Mouse (Mus musculus) adrenal gland, adult 8-10 months (tissue): ENCODE measurements around the gene Arpc4. TPM values are rescaled to one million over a fixed set of nuclear protein-coding genes. Genes with fewer than 3 reads are reported as not detected.

Experiments
- microRNA-seq, 2 experiments: library from miRNA; unstranded; fragments of <30 nt; microRNA quantifications; one replicate each; pipeline ENCODE4 v1.2.0; 2022
- total RNA-seq, 4 experiments: library from RNA; stranded (reverse); gene quantifications; 2 replicates each; pipeline ENCODE4 v1.2.4; 2022

Arpc4 gene
- total RNA-seq, 4 experiments from 2014 or later, result 199 to 228 (median 204) TPM

Small RNAs within 50 kb of the gene (microRNA-seq; reads per million reads assigned to microRNA genes)
- 0 reads per million in 2 experiments for gene Gm24387

Other genes with a start within 250 kb of the Arpc4 start
- gene Lhfpl4, start 182.7 kb upstream of the Arpc4 start, total RNA-seq, result 1 to 10 TPM; 5.2 to 8.5 (median 6.6) TPM
- 10 to 100 TPM; 19.6 to 24.8 (median 23.1) TPM for gene Mtmr14, start 140.3 kb upstream of the Arpc4 start, total RNA-seq
- 1 to 10 TPM; 4.4 to 8.6 (median 5.8) TPM for gene Cpne9, start 95.8 kb upstream of the Arpc4 start, total RNA-seq
- gene Brpf1, start 71.0 kb upstream of the Arpc4 start, total RNA-seq, result 10 to 100 TPM; 19.5 to 32.3 (median 29.5) TPM
- 10 to 100 TPM; 14.4 to 21.7 (median 17.1) TPM for gene Ogg1, start 51.1 kb upstream of the Arpc4 start, total RNA-seq
- gene Camk1, start 34.1 kb upstream of the Arpc4 start, total RNA-seq, result 10 to 100 TPM; 50.1 to 74.6 (median 64.6) TPM
- gene Tada3, start 232 bp upstream of the Arpc4 start, total RNA-seq, result 10 to 100 TPM; 39.3 to 47.1 (median 43.4) TPM
- gene Ttll3, start 11.1 kb downstream of the Arpc4 start, total RNA-seq, result 1 to 10 TPM; 2.6 to 7.4 (median 3.9) TPM
- 10 to 100 TPM in 3 of 4 experiments, 1 to 10 TPM in 1; 7.6 to 13.8 (median 11.6) TPM for gene Rpusd3, start 41.2 kb downstream of the Arpc4 start, total RNA-seq
- gene Cidec, start 57.6 kb downstream of the Arpc4 start, total RNA-seq, result 100 to 1,000 TPM; 185 to 405 (median 283) TPM
- gene Jagn1, start 64.5 kb downstream of the Arpc4 start, total RNA-seq, result 10 to 100 TPM; 40.6 to 52.5 (median 46.4) TPM
- gene Il17re, start 80.4 kb downstream of the Arpc4 start, total RNA-seq, result 1 to 10 TPM in 3 of 4 experiments, under 1 TPM in 1; 0.74 to 1.9 (median 1.1) TPM
- 10 to 100 TPM; 17.5 to 29.1 (median 24.0) TPM for gene Il17rc, start 93.3 kb downstream of the Arpc4 start, total RNA-seq
- 10 to 100 TPM; 60.8 to 69.9 (median 67.4) TPM for gene Creld1, start 105.2 kb downstream of the Arpc4 start, total RNA-seq
- gene Prrt3, start 123.8 kb downstream of the Arpc4 start, total RNA-seq, result under 1 TPM; 0.20 to 0.40 (median 0.31) TPM
- gene Emc3, start 153.5 kb downstream of the Arpc4 start, total RNA-seq, result 100 to 1,000 TPM in 1 of 4 experiments, 10 to 100 TPM in 3; 81.3 to 119 (median 96.3) TPM
- gene Fancd2, start 153.6 kb downstream of the Arpc4 start, total RNA-seq, result 1 to 10 TPM in 2 of 4 experiments, under 1 TPM in 2; 0.35 to 2.0 (median 0.88) TPM
- under 1 TPM in 1 of 4 experiments, not detected in 3; 0.35 TPM for gene Fancd2os, start 222.6 kb downstream of the Arpc4 start, total RNA-seq
- gene Brk1, start 226.7 kb downstream of the Arpc4 start, total RNA-seq, result 100 to 1,000 TPM; 180 to 239 (median 200) TPM
- 10 to 100 TPM; 29.5 to 34.0 (median 32.1) TPM for gene Vhl, start 245.8 kb downstream of the Arpc4 start, total RNA-seq